Mouse (Mus musculus): Measurements from ENCODE around the gene Gm6525.

DNA sequence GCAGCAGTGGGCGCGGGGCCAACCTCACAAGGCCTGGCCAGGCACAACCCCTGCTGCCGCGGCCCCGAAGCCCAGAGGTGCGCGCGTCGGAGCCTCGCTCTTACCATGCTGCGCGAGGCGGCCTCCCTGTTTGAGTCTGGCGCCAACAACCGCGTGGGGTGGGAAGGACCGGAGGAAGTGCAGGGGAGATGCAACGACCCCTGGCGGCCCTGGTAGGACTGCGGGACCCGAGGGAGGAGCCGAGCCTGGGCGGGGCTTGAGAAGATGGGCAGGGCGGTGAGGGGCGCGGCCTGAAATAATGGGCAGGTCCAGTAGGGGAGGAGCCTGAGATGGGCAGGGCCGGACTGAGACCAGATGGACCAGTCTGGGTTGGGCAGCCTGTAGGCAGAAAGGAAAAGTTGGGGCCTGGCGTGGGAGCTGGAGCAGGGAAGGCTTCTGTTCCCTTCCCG is 18.3 kb upstream of the Gm6525 start, which contains the start of gene Mnd1:
- TF ChIP-seq CTCF (IDR thresholded peaks at IDR 0.05; ENCODE audit: control insufficient read depth, insufficient read depth, insufficient replicate concordance, low read depth, low read length): peak; percentile 46; the same call in 1 of the 2 replicates
- TF ChIP-seq POLR2A (IDR thresholded peaks at IDR 0.05; ENCODE audit: control insufficient read depth, low read depth, low read length): no peak
